Mouse (Mus musculus) heart, embryonic 11.5 days (tissue): ENCODE results near the gene Vps13d. TPM values are rescaled to one million over a fixed set of nuclear protein-coding genes. Genes with fewer than 3 reads are reported as not detected.

Source experiments
- ATAC-seq: fragments of 200-750 bp; cut with Nextera tagmentation; replicated peaks from 2 replicates; pipeline ENCODE4 v1.8.0; 2017; ENCODE audit warnings: moderate library complexity; ENCODE audit not compliant: insufficient number of reproducible peaks, low FRiP score, low TSS enrichment
- H3K27ac ChIP-seq: fragments of 300-500 bp; sonication (generic); 2 replicates; pipeline ENCODE4 v1.5.1; 2014; ENCODE audit warnings: mild to moderate bottlenecking, low read depth, low read length
- H3K27me3 ChIP-seq: fragments of 300-500 bp; sonication (generic); 2 replicates; pipeline ENCODE4 v1.6.1; 2014; ENCODE audit warnings: mild to moderate bottlenecking, low read length, mixed read lengths; ENCODE audit not compliant: control insufficient read depth, insufficient read depth
- H3K36me3 ChIP-seq: fragments of 300-500 bp; sonication (generic); 2 replicates; pipeline ENCODE4 v1.6.1; 2014; ENCODE audit warnings: mild to moderate bottlenecking, low read length, moderate library complexity, mixed read lengths; ENCODE audit not compliant: control insufficient read depth, insufficient read depth
- H3K4me1 ChIP-seq: fragments of 300-500 bp; sonication (generic); 2 replicates; pipeline ENCODE4 v1.6.1; 2014; ENCODE audit warnings: low read length; ENCODE audit not compliant: control insufficient read depth, insufficient read depth
- H3K4me2 ChIP-seq: fragments of 300-500 bp; sonication (generic); 2 replicates; pipeline ENCODE4 v1.6.1; 2014; ENCODE audit warnings: mild to moderate bottlenecking, moderate library complexity
- H3K4me3 ChIP-seq: fragments of 300-500 bp; sonication (generic); 2 replicates; pipeline ENCODE4 v1.5.1; 2014; ENCODE audit warnings: low read depth, low read length
- H3K9ac ChIP-seq: fragments of 300-500 bp; sonication (generic); 2 replicates; pipeline ENCODE4 v1.6.1; 2014; ENCODE audit warnings: mild to moderate bottlenecking, low read depth, low read length, moderate library complexity
- H3K9me3 ChIP-seq: fragments of 300-500 bp; sonication (generic); replicated peaks from 2 replicates; pipeline ENCODE4 v1.6.1; 2016; ENCODE audit warnings: low read length; ENCODE audit not compliant: control insufficient read depth
- WGBS: fragments of 180-500 bp; shearing (Covaris S2); extraction: QIAGEN DNeasy Blood & Tissue Kit; methylation state at CpG from one replicate; pipeline ENCODE4 v1.1.7; 2014; ENCODE audit not compliant: insufficient replicate concordance; 5-methylcytosine and 5-hydroxymethylcytosine counted together
- polyA plus RNA-seq: library from polyadenylated mRNA; unstranded; fragments of >200 nt; fragmentation: Nextera tagmentation; extraction: Ambion mirVana; gene quantifications from 2 replicates; pipeline ENCODE4 v1.2.1, GENCODE M21; 2014

The Vps13d gene
- polyA plus RNA-seq, 1 experiment from 2014 or later = 12.0 TPM

GRCm38 (mm10) chr4:145071942-145072341, 122.9 kb downstream of the Vps13d start:
- Histone ChIP-seq H3K4me3 (no peak overlapping the region), H3K9ac (no peak overlapping the region), H3K9me3 (no peaks in the 10 kb centered on the region), H3K36me3 (peaks cover 31% of the 10 kb centered on the region), H3K4me2 (no peak overlapping the region), H3K27me3 (no peaks in the 10 kb centered on the region), H3K4me1 (no peaks in the 10 kb centered on the region), H3K27ac (no peak overlapping the region)
- no peak for ATAC-seq
- 84% methylated on average over 7 of the region's 7 CpGs for WGBS

GRCm38 (mm10) chr4:145067019-145067680, 127.7 kb downstream of the Vps13d start:
- no peak overlapping the region for H3K4me2 ChIP-seq
- no peak overlapping the region for H3K27ac ChIP-seq
- H3K9me3 ChIP-seq = no peaks in the 10 kb centered on the region
- ATAC-seq = no peak
- 65% methylated on average over 6 of the region's 6 CpGs for WGBS
- H3K4me3 ChIP-seq = no peak overlapping the region
- no peaks in the 10 kb centered on the region for H3K27me3 ChIP-seq
- H3K36me3 ChIP-seq = peaks cover 25% of the 10 kb centered on the region
- no peaks in the 10 kb centered on the region for H3K4me1 ChIP-seq
- H3K9ac ChIP-seq = no peak overlapping the region

GRCm38 (mm10) chr4:145066336-145067018, 128.3 kb downstream of the Vps13d start:
- Histone ChIP-seq H3K4me3 (no peak overlapping the region), H3K36me3 (peaks cover 24% of the 10 kb centered on the region), H3K4me2 (no peak overlapping the region), H3K9ac (no peak overlapping the region), H3K27me3 (no peaks in the 10 kb centered on the region), H3K4me1 (no peaks in the 10 kb centered on the region), H3K9me3 (no peaks in the 10 kb centered on the region), H3K27ac (no peak overlapping the region)
- 83% methylated on average over 7 of the region's 7 CpGs for WGBS
- ATAC-seq = no peak

- Histone ChIP-seq H3K4me3 (no peak overlapping the region), H3K9ac (no peak overlapping the region), H3K27me3 (no peaks in the 10 kb centered on the region), H3K4me1 (no peaks in the 10 kb centered on the region), H3K27ac (no peak overlapping the region), H3K9me3 (no peaks in the 10 kb centered on the region), H3K4me2 (no peak overlapping the region), H3K36me3 (peaks cover 27% of the 10 kb centered on the region)
- no peak for ATAC-seq
- WGBS = 84% methylated on average over 2 of the region's 2 CpGs
Measured at GRCm38 (mm10) chr4:145058749-145059442, 135.9 kb downstream of the Vps13d start.

GRCm38 (mm10) chr4:145056346-145056745, 138.5 kb downstream of the Vps13d start:
- peaks cover 20% of the 10 kb centered on the region for H3K4me1 ChIP-seq
- H3K4me2 ChIP-seq = no peak overlapping the region
- no peak overlapping the region for H3K27ac ChIP-seq
- ATAC-seq = no peak
- H3K9me3 ChIP-seq = no peaks in the 10 kb centered on the region
- no peak overlapping the region for H3K9ac ChIP-seq
- no peak overlapping the region for H3K4me3 ChIP-seq
- no peaks in the 10 kb centered on the region for H3K27me3 ChIP-seq
- H3K36me3 ChIP-seq = peaks cover 9% of the 10 kb centered on the region
- WGBS = 92% methylated on average over 3 of the region's 3 CpGs

- H3K27ac ChIP-seq = no peak overlapping the region
- peaks cover 3% of the 10 kb centered on the region for H3K36me3 ChIP-seq
- H3K4me3 ChIP-seq = no peak overlapping the region
- no peaks in the 10 kb centered on the region for H3K27me3 ChIP-seq
- no peaks in the 10 kb centered on the region for H3K9me3 ChIP-seq
- 93% methylated on average over 3 of the region's 3 CpGs for WGBS
- no peak overlapping the region for H3K9ac ChIP-seq
- H3K4me1 ChIP-seq = peaks cover 22% of the 10 kb centered on the region
- ATAC-seq = no peak
- no peak overlapping the region for H3K4me2 ChIP-seq
Measured at GRCm38 (mm10) chr4:145055792-145056191, 139.0 kb downstream of the Vps13d start.

GRCm38 (mm10) chr4:145054369-145054768, 140.4 kb downstream of the Vps13d start:
- ATAC-seq = no peak
- Histone ChIP-seq H3K4me3 (no peak overlapping the region), H3K27me3 (no peaks in the 10 kb centered on the region), H3K9ac (no peak overlapping the region), H3K9me3 (no peaks in the 10 kb centered on the region), H3K36me3 (no peaks in the 10 kb centered on the region), H3K4me2 (no peak overlapping the region), H3K27ac (no peak overlapping the region), H3K4me1 (peaks cover 28% of the 10 kb centered on the region)
- WGBS = 74% methylated on average over 3 of the region's 3 CpGs

- Histone ChIP-seq H3K4me2 (no peak overlapping the region), H3K9me3 (no peaks in the 10 kb centered on the region), H3K4me1 (peaks cover 28% of the 10 kb centered on the region), H3K27ac (no peak overlapping the region), H3K36me3 (no peaks in the 10 kb centered on the region), H3K27me3 (no peaks in the 10 kb centered on the region), H3K9ac (no peak overlapping the region), H3K4me3 (no peak overlapping the region)
- 47% methylated on average over 1 of the region's 1 CpGs for WGBS
- ATAC-seq = 0 out of 2 replicates have a peak, but pooled peaks have one; percentile 37
Measured at GRCm38 (mm10) chr4:145052697-145053096, 142.1 kb downstream of the Vps13d start.
